In genomic region chr12:88297171-88297570, GRCm38 (mm10) we compare ENCODE assay signal across 42 mouse cellular contexts. TPM values are rescaled to one million over a fixed set of nuclear protein-coding genes. Genes with fewer than 3 reads are reported as not detected.
"Had no signal": no experiment of that assay in that cellular context is flagged by ENCODE, and none has a peak within 500 bp of the region (broad histone marks: within the 10 kb centered on the region; RNA-seq: fewer than 3 reads in every experiment).

No protein-coding gene starts in this region.

RNA-seq across cellular contexts. Expression of gene Gm5662, which starts 22.9 kb away (rescaled TPM):
- total RNA-seq: heart, postnatal 10 days; heart, postnatal 14 days; heart, postnatal 25 days; heart, postnatal 36 days; heart, postnatal 4 days; hematopoietic stem cell, adult 5-6 weeks; hindbrain, postnatal 0 days; layer of hippocampus, adult 18-20 months; layer of hippocampus, adult 2 months; layer of hippocampus, adult 8-10 months; layer of hippocampus, postnatal 10 days; layer of hippocampus, postnatal 14 days; layer of hippocampus, postnatal 25 days; layer of hippocampus, postnatal 36 days; left cerebral cortex, adult 18-20 months; left cerebral cortex, adult 2 months; left cerebral cortex, adult 8-10 months had no signal
- polyA plus RNA-seq: heart, embryonic 11.5 days; heart, embryonic 12.5 days; heart, embryonic 13.5 days; heart, embryonic 14.5 days; heart, embryonic 15.5 days; heart, embryonic 16.5 days; heart, postnatal 0 days; hindbrain, embryonic 10.5 days; hindbrain, embryonic 11.5 days; hindbrain, embryonic 12.5 days; hindbrain, embryonic 13.5 days; hindbrain, embryonic 14.5 days; hindbrain, embryonic 15.5 days; hindbrain, embryonic 16.5 days; hindbrain, postnatal 0 days; inflammation-experienced regulatory T-cells, adult 6 months; intestine, embryonic 14.5 days; intestine, embryonic 15.5 days; intestine, embryonic 16.5 days; intestine, postnatal 0 days; kidney, adult 2 months; kidney, embryonic 14.5 days; large intestine, adult 2 months had no signal

RNA-seq across cellular contexts. Expression of gene Gm5039, which starts 26.7 kb away (rescaled TPM):
- total RNA-seq: heart, postnatal 10 days; heart, postnatal 14 days; heart, postnatal 25 days; heart, postnatal 36 days; heart, postnatal 4 days; hematopoietic stem cell, adult 5-6 weeks; hindbrain, postnatal 0 days; layer of hippocampus, adult 18-20 months; layer of hippocampus, adult 2 months; layer of hippocampus, adult 8-10 months; layer of hippocampus, postnatal 10 days; layer of hippocampus, postnatal 14 days; layer of hippocampus, postnatal 25 days; layer of hippocampus, postnatal 36 days; left cerebral cortex, adult 18-20 months; left cerebral cortex, adult 2 months; left cerebral cortex, adult 8-10 months had no signal
- polyA plus RNA-seq: heart, embryonic 11.5 days; heart, embryonic 12.5 days; heart, embryonic 13.5 days; heart, embryonic 14.5 days; heart, embryonic 15.5 days; heart, embryonic 16.5 days; heart, postnatal 0 days; hindbrain, embryonic 10.5 days; hindbrain, embryonic 11.5 days; hindbrain, embryonic 12.5 days; hindbrain, embryonic 13.5 days; hindbrain, embryonic 14.5 days; hindbrain, embryonic 15.5 days; hindbrain, embryonic 16.5 days; hindbrain, postnatal 0 days; inflammation-experienced regulatory T-cells, adult 6 months; intestine, embryonic 14.5 days; intestine, embryonic 15.5 days; intestine, embryonic 16.5 days; intestine, postnatal 0 days; kidney, adult 2 months; kidney, embryonic 14.5 days; kidney, embryonic 15.5 days; kidney, embryonic 16.5 days; kidney, postnatal 0 days; large intestine, adult 2 months had no signal

RNA-seq across cellular contexts. Expression of gene Gm8332, which starts 47.3 kb away (rescaled TPM):
- total RNA-seq: heart, postnatal 10 days; heart, postnatal 14 days; heart, postnatal 25 days; heart, postnatal 36 days; heart, postnatal 4 days; hematopoietic stem cell, adult 5-6 weeks; hindbrain, postnatal 0 days; layer of hippocampus, adult 18-20 months; layer of hippocampus, adult 2 months; layer of hippocampus, adult 8-10 months; layer of hippocampus, postnatal 10 days; layer of hippocampus, postnatal 14 days; layer of hippocampus, postnatal 25 days; layer of hippocampus, postnatal 36 days; left cerebral cortex, adult 18-20 months; left cerebral cortex, adult 2 months; left cerebral cortex, adult 8-10 months had no signal
- polyA plus RNA-seq: heart, embryonic 11.5 days; heart, embryonic 12.5 days; heart, embryonic 13.5 days; heart, embryonic 14.5 days; heart, embryonic 15.5 days; heart, embryonic 16.5 days; heart, postnatal 0 days; hindbrain, embryonic 10.5 days; hindbrain, embryonic 11.5 days; hindbrain, embryonic 12.5 days; hindbrain, embryonic 13.5 days; hindbrain, embryonic 14.5 days; hindbrain, embryonic 15.5 days; hindbrain, embryonic 16.5 days; hindbrain, postnatal 0 days; inflammation-experienced regulatory T-cells, adult 6 months; intestine, embryonic 14.5 days; intestine, embryonic 15.5 days; intestine, embryonic 16.5 days; intestine, postnatal 0 days; kidney, adult 2 months; kidney, embryonic 14.5 days; kidney, embryonic 15.5 days; kidney, embryonic 16.5 days; kidney, postnatal 0 days; large intestine, adult 2 months had no signal
